Comparison of ENCODE assay signal across 11 mouse cellular contexts in genomic region chr5:113889912-113890311, GRCm38 (mm10). TPM values are rescaled to one million over a fixed set of nuclear protein-coding genes. Genes with fewer than 3 reads are reported as not detected.
DNase-seq lines count a peak whose midpoint lies in the region; ATAC-seq lines count a peak whose summit lies in the region.
"Had no signal": no experiment of that assay in that cellular context is flagged by ENCODE, and none has a peak within 500 bp of the region (broad histone marks: within the 10 kb centered on the region; RNA-seq: fewer than 3 reads in every experiment).

No protein-coding gene starts in this region.

- no peak for DNase-seq in forebrain, embryonic 14.5 days (ENCODE audit: low spot score)
- DNase-seq in heart, postnatal 25 days (ENCODE audit: low spot score): no peak
- DNase-seq in kidney, adult 18-20 months: no peak
- DNase-seq in embryonic facial prominence, embryonic 14.5 days (ENCODE audit: low spot score): no peak
- no peak for DNase-seq in urinary bladder, adult 2 months (ENCODE audit: low spot score)
- DNase-seq: adrenal gland, postnatal 10 days; cerebellum, adult 9-11 months; gastrocnemius, postnatal 25 days had no signal

- ATAC-seq in forebrain, embryonic 13.5 days: no peak
- no peak for ATAC-seq in forebrain, embryonic 14.5 days
- no peak for ATAC-seq in heart, embryonic 16.5 days (replicated peaks; ENCODE audit: extremely low read depth, insufficient read depth, low FRiP score)
- ATAC-seq in kidney, embryonic 15.5 days (replicated peaks; ENCODE audit: low FRiP score): no peak
- ATAC-seq in embryonic facial prominence, embryonic 14.5 days (ENCODE audit: low read depth): no peak

- H3K9me3 ChIP-seq in forebrain, embryonic 13.5 days (replicated peaks): no peaks in the 10 kb centered on the region
- no peaks in the 10 kb centered on the region for H3K9me3 ChIP-seq in forebrain, embryonic 14.5 days (replicated peaks; ENCODE audit: control insufficient read depth, low read length)
- H3K9me3 ChIP-seq in heart, embryonic 16.5 days (replicated peaks; ENCODE audit: control insufficient read depth, low read length): no peaks in the 10 kb centered on the region
- no peaks in the 10 kb centered on the region for H3K9me3 ChIP-seq in kidney, embryonic 15.5 days (replicated peaks)
- no peaks in the 10 kb centered on the region for H3K9me3 ChIP-seq in embryonic facial prominence, embryonic 14.5 days (ENCODE audit: control insufficient read depth, low read length)

- 66% methylated on average over 4 of the region's 4 CpGs for WGBS in forebrain, embryonic 13.5 days
- 69% methylated on average over 4 of the region's 4 CpGs for WGBS in forebrain, embryonic 14.5 days
- 16% methylated on average over 4 of the region's 4 CpGs for WGBS in heart, embryonic 16.5 days
- WGBS in kidney, embryonic 15.5 days: 25% methylated on average over 4 of the region's 4 CpGs
- 33% methylated on average over 4 of the region's 4 CpGs for WGBS in embryonic facial prominence, embryonic 14.5 days

- H3K9ac ChIP-seq in forebrain, embryonic 13.5 days: no peak overlapping the region
- H3K9ac ChIP-seq in forebrain, embryonic 14.5 days (ENCODE audit: low read length): no peak overlapping the region
- no peak overlapping the region for H3K9ac ChIP-seq in heart, embryonic 16.5 days (ENCODE audit: low read length)
- no peak overlapping the region for H3K9ac ChIP-seq in kidney, embryonic 15.5 days
- no peak overlapping the region for H3K9ac ChIP-seq in embryonic facial prominence, embryonic 14.5 days (ENCODE audit: low read depth, low read length)

- H3K4me1 ChIP-seq in forebrain, embryonic 13.5 days: peaks cover 51% of the 10 kb centered on the region
- H3K4me1 ChIP-seq in forebrain, embryonic 14.5 days (ENCODE audit: control insufficient read depth, insufficient read depth, low read length): peaks cover 29% of the 10 kb centered on the region
- peaks cover 32% of the 10 kb centered on the region for H3K4me1 ChIP-seq in heart, embryonic 16.5 days (ENCODE audit: control insufficient read depth, insufficient read depth, low read length)
- peaks cover 61% of the 10 kb centered on the region for H3K4me1 ChIP-seq in kidney, embryonic 15.5 days
- H3K4me1 ChIP-seq in embryonic facial prominence, embryonic 14.5 days (ENCODE audit: control insufficient read depth, insufficient read depth, low read length): peaks cover 12% of the 10 kb centered on the region; the same call in 1 of the 2 replicates

- intact Hi-C loops in heart, postnatal 25 days (cut with DNase I): loop anchor here (2.0 kb wide), 1 partner anchor 15 kb away; no protein-coding TSS in a partner anchor

- H3K27ac ChIP-seq in forebrain, embryonic 13.5 days: peak overlapping the region; percentile 68; the same call in 1 of the 2 replicates
- H3K27ac ChIP-seq in forebrain, embryonic 14.5 days (ENCODE audit: low read depth, low read length): no peak overlapping the region
- H3K27ac ChIP-seq in heart, embryonic 16.5 days (ENCODE audit: low read length): peak overlapping the region; percentile 85
- peak overlapping the region; percentile 81 for H3K27ac ChIP-seq in kidney, embryonic 15.5 days
- peak overlapping the region; percentile 48; the same call in 1 of the 2 replicates for H3K27ac ChIP-seq in embryonic facial prominence, embryonic 14.5 days (replicated peaks; ENCODE audit: low read depth, low read length)

- no peak overlapping the region for H3K4me2 ChIP-seq in forebrain, embryonic 13.5 days
- H3K4me2 ChIP-seq in forebrain, embryonic 14.5 days (ENCODE audit: low read length): no peak overlapping the region
- H3K4me2 ChIP-seq in heart, embryonic 16.5 days (ENCODE audit: low read depth, low read length): peak overlapping the region; percentile 44; the same call in 1 of the 2 replicates
- H3K4me2 ChIP-seq in kidney, embryonic 15.5 days: no peak overlapping the region
- H3K4me2 ChIP-seq in embryonic facial prominence, embryonic 14.5 days (ENCODE audit: low read depth, low read length): no peak overlapping the region

- no peaks in the 10 kb centered on the region for H3K27me3 ChIP-seq in forebrain, embryonic 13.5 days
- H3K27me3 ChIP-seq in forebrain, embryonic 14.5 days (replicated peaks; ENCODE audit: control insufficient read depth, insufficient read depth, low read length): no peaks in the 10 kb centered on the region
- no peaks in the 10 kb centered on the region for H3K27me3 ChIP-seq in heart, embryonic 16.5 days (ENCODE audit: control insufficient read depth, insufficient read depth, low read length)
- no peaks in the 10 kb centered on the region for H3K27me3 ChIP-seq in kidney, embryonic 15.5 days
- H3K27me3 ChIP-seq in embryonic facial prominence, embryonic 14.5 days (replicated peaks; ENCODE audit: control insufficient read depth, insufficient read depth, low read length): no peaks in the 10 kb centered on the region

- H3K4me3 ChIP-seq in forebrain, embryonic 13.5 days: no peak overlapping the region
- no peak overlapping the region for H3K4me3 ChIP-seq in forebrain, embryonic 14.5 days (ENCODE audit: low read depth, low read length)
- no peak overlapping the region for H3K4me3 ChIP-seq in heart, embryonic 16.5 days (ENCODE audit: low read length)
- H3K4me3 ChIP-seq in kidney, embryonic 15.5 days (replicated peaks): no peak overlapping the region
- H3K4me3 ChIP-seq in embryonic facial prominence, embryonic 14.5 days (ENCODE audit: low read depth, low read length): no peak overlapping the region

- H3K36me3 ChIP-seq in forebrain, embryonic 13.5 days (ENCODE audit: poor library complexity, severe bottlenecking): peaks cover 8% of the 10 kb centered on the region; the same call in 1 of the 2 replicates
- H3K36me3 ChIP-seq in forebrain, embryonic 14.5 days (ENCODE audit: control insufficient read depth, insufficient read depth, low read length): no peaks in the 10 kb centered on the region
- H3K36me3 ChIP-seq in heart, embryonic 16.5 days (ENCODE audit: control insufficient read depth, insufficient read depth): no peaks in the 10 kb centered on the region
- no peaks in the 10 kb centered on the region for H3K36me3 ChIP-seq in kidney, embryonic 15.5 days
- no peaks in the 10 kb centered on the region for H3K36me3 ChIP-seq in embryonic facial prominence, embryonic 14.5 days (ENCODE audit: control insufficient read depth, insufficient read depth, low read length)

RNA-seq across cellular contexts. Expression of gene Coro1c, which starts 18.6 kb away (rescaled TPM):
- polyA plus RNA-seq in forebrain, embryonic 13.5 days (2015; fragmentation: Nextera tagmentation; extraction: Ambion mirVana): 235 and 246 TPM in 2 replicates
- polyA plus RNA-seq in forebrain, embryonic 14.5 days (2014; fragmentation: Nextera tagmentation; extraction: Ambion mirVana): 169 and 193 TPM in 2 replicates
- polyA plus RNA-seq in heart, embryonic 16.5 days (2015; fragmentation: Nextera tagmentation; extraction: Ambion mirVana): 85.9 and 89.0 TPM in 2 replicates
- total RNA-seq in heart, postnatal 25 days (2021): 10 to 100 TPM; 34.5 to 35.2 TPM
- 105 and 119 TPM in 2 replicates for polyA plus RNA-seq in kidney, embryonic 15.5 days (2015; fragmentation: Nextera tagmentation; extraction: Ambion mirVana)
- polyA plus RNA-seq in embryonic facial prominence, embryonic 14.5 days (2014; fragmentation: Nextera tagmentation; extraction: Ambion mirVana): 96.9 and 103 TPM in 2 replicates
- 116 and 159 TPM in 2 replicates for polyA plus RNA-seq in urinary bladder, adult 2 months (2012; rRNA removed)

RNA-seq across cellular contexts. Expression of gene Selplg, which starts 57.5 kb away (rescaled TPM):
- polyA plus RNA-seq in forebrain, embryonic 13.5 days (2015; fragmentation: Nextera tagmentation; extraction: Ambion mirVana): 0.40 and 0.62 TPM in 2 replicates
- polyA plus RNA-seq in forebrain, embryonic 14.5 days (2014; fragmentation: Nextera tagmentation; extraction: Ambion mirVana): 1.8 and 1.9 TPM in 2 replicates
- polyA plus RNA-seq in heart, embryonic 16.5 days (2015; fragmentation: Nextera tagmentation; extraction: Ambion mirVana): 10.1 and 29.8 TPM in 2 replicates
- 1 to 10 TPM; 2.4 to 3.6 TPM for total RNA-seq in heart, postnatal 25 days (2021)
- 1.5 and 2.2 TPM in 2 replicates for polyA plus RNA-seq in kidney, embryonic 15.5 days (2015; fragmentation: Nextera tagmentation; extraction: Ambion mirVana)
- polyA plus RNA-seq in embryonic facial prominence, embryonic 14.5 days (2014; fragmentation: Nextera tagmentation; extraction: Ambion mirVana): 4.9 and 5.2 TPM in 2 replicates
- 8.2 and 10.4 TPM in 2 replicates for polyA plus RNA-seq in urinary bladder, adult 2 months (2012; rRNA removed)
